Mouse (Mus musculus): ENCODE results near the gene Lsm10.

- TF ChIP-seq CTCF (IDR thresholded peaks at IDR 0.05): no peak
- no peak for TF ChIP-seq EP300 (IDR thresholded peaks at IDR 0.05)
Measured at GRCm38 (mm10) chr4:126118651-126119050, 22.2 kb downstream of the Lsm10 start.

Data from lung, postnatal 0 days (tissue).